Mouse (Mus musculus) midbrain, embryonic 11.5 days (tissue): ENCODE data around the gene Faf1. TPM values are rescaled to one million over a fixed set of nuclear protein-coding genes. Genes with fewer than 3 reads are reported as not detected.
A peak's percentile ranks its signal among the peaks of the same experiment; 100 is the strongest.

Experiments used
- ATAC-seq: fragments of 200-750 bp; cut with Nextera tagmentation; 2 replicates; pipeline ENCODE4 v1.8.0; 2017; ENCODE audit warnings: moderate TSS enrichment, moderate library complexity; ENCODE audit not compliant: low FRiP score
- DNase-seq: peaks from one replicate; pipeline ENCODE4 v3.0.0; 2015; ENCODE audit warnings: low spot score; ENCODE audit errors: missing footprints
- H3K27ac ChIP-seq: fragments of 300-500 bp; sonication (generic); 2 replicates; pipeline ENCODE4 v1.5.1; 2014; ENCODE audit warnings: low read depth, low read length
- H3K27me3 ChIP-seq: fragments of 300-500 bp; sonication (generic); 2 replicates; pipeline ENCODE4 v1.6.1; 2014; ENCODE audit warnings: mild to moderate bottlenecking, low read length, moderate library complexity, mixed read lengths; ENCODE audit not compliant: control insufficient read depth, insufficient read depth
- H3K36me3 ChIP-seq: fragments of 300-500 bp; sonication (generic); 2 replicates; pipeline ENCODE4 v1.6.1; 2014; ENCODE audit warnings: mild to moderate bottlenecking, low read length, moderate library complexity, mixed read lengths; ENCODE audit not compliant: control insufficient read depth, insufficient read depth
- H3K4me1 ChIP-seq: fragments of 300-500 bp; sonication (generic); 2 replicates; pipeline ENCODE4 v1.6.1; 2014; ENCODE audit warnings: low read length; ENCODE audit not compliant: control insufficient read depth, insufficient read depth
- H3K4me2 ChIP-seq: fragments of 300-500 bp; sonication (generic); 2 replicates; pipeline ENCODE4 v1.6.1; 2014; ENCODE audit warnings: mild to moderate bottlenecking, moderate library complexity
- H3K4me3 ChIP-seq: fragments of 300-500 bp; sonication (generic); 2 replicates; pipeline ENCODE4 v1.5.1; 2014; ENCODE audit warnings: low read depth, low read length
- H3K9ac ChIP-seq: fragments of 300-500 bp; sonication (generic); 2 replicates; pipeline ENCODE4 v1.6.1; 2014; ENCODE audit warnings: low read length
- H3K9me3 ChIP-seq: fragments of 300-500 bp; sonication (generic); 2 replicates; pipeline ENCODE4 v1.6.1; 2016; ENCODE audit warnings: low read length; ENCODE audit not compliant: control insufficient read depth
- WGBS: fragments of 180-500 bp; shearing (Covaris S2); extraction: QIAGEN DNeasy Blood & Tissue Kit; methylation state at CpG from one replicate; pipeline ENCODE4 v1.1.7; 2014; 5-methylcytosine and 5-hydroxymethylcytosine counted together
- polyA plus RNA-seq: library from polyadenylated mRNA; unstranded; fragments of >200 nt; fragmentation: Nextera tagmentation; extraction: Ambion mirVana; gene quantifications from 2 replicates; pipeline ENCODE4 v1.2.1, GENCODE M21; 2014

Gene Faf1
- polyA plus RNA-seq, 1 experiment from 2014 or later, result 42.4 TPM

GRCm38 (mm10) chr4:109858571-109859392 lies 182.4 kb downstream of the Faf1 start:
- Histone ChIP-seq H3K9ac (no peak overlapping the region), H3K27ac (peak overlapping the region; percentile 52; the same call in 1 of the 2 replicates), H3K4me1 (peaks cover 22% of the 10 kb centered on the region), H3K9me3 (no peaks in the 10 kb centered on the region), H3K4me2 (peak overlapping the region; percentile 14; the same call in 1 of the 2 replicates), H3K36me3 (no peaks in the 10 kb centered on the region), H3K4me3 (no peak overlapping the region), H3K27me3 (peaks cover 6% of the 10 kb centered on the region; the same call in 1 of the 2 replicates)
- ATAC-seq, result peak; percentile 84
- 7% methylated on average over 8 of the region's 8 CpGs for WGBS
- DNase-seq, result peak; percentile 94

DNA sequence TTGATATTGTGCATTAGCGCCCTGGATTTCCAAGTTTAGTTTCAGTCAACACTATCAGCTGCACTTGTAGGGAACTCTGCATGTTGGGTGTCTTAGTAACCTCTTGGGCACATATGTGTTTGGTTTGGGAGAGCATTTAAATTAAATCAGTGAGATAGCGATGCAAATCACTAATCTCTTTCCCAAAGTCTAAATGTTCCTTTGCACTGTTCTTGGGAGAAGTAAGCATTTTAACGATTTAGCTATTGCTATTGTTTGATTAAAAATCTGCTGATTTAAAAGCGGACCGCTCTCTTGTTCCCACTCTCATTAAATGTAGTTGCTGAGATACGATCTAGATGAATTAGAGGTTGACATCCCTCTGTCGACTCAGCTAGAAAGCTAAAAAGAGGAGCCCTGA lies 183.0 kb downstream of the Faf1 start:
- no peaks in the 10 kb centered on the region for H3K9me3 ChIP-seq
- peak overlapping the region; percentile 14; the same call in 1 of the 2 replicates for H3K4me2 ChIP-seq
- no peak overlapping the region for H3K27ac ChIP-seq
- H3K4me3 ChIP-seq, result no peak overlapping the region
- H3K9ac ChIP-seq, result no peak overlapping the region
- no peaks in the 10 kb centered on the region for H3K36me3 ChIP-seq
- DNase-seq (peak; percentile 91), ATAC-seq (peak; percentile 63)
- H3K4me1 ChIP-seq, result peaks cover 22% of the 10 kb centered on the region
- peaks cover 6% of the 10 kb centered on the region; the same call in 1 of the 2 replicates for H3K27me3 ChIP-seq
- 25% methylated on average over 7 of the region's 7 CpGs for WGBS

DNA sequence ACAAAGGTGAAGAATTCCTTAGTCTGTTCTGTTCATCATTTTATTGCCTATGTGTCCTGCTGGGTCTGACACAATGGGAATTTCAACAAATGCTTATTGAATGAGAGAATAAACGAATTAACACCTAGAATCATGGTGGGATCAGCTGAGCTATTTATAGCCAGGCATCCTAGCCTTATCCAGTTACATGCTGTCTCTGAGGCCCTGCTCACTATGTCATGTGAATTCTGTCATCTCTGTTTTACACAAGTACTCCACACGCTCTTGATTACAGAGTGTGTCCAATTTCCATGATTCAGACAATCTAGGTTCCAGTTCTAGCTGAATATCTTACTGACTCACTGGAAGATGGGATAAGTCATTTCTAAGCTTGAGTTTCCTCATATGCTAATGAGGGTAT lies 183.9 kb downstream of the Faf1 start:
- 25% methylated on average over 2 of the region's 2 CpGs for WGBS
- Histone ChIP-seq H3K9me3 (no peaks in the 10 kb centered on the region), H3K4me1 (peaks cover 22% of the 10 kb centered on the region), H3K27me3 (peaks cover 6% of the 10 kb centered on the region; the same call in 1 of the 2 replicates), H3K36me3 (no peaks in the 10 kb centered on the region), H3K4me3 (no peak overlapping the region), H3K4me2 (no peak overlapping the region), H3K9ac (no peak overlapping the region), H3K27ac (no peak overlapping the region; the same call in 1 of the 2 replicates)
- no peak for DNase-seq
- ATAC-seq, result no peak

DNA sequence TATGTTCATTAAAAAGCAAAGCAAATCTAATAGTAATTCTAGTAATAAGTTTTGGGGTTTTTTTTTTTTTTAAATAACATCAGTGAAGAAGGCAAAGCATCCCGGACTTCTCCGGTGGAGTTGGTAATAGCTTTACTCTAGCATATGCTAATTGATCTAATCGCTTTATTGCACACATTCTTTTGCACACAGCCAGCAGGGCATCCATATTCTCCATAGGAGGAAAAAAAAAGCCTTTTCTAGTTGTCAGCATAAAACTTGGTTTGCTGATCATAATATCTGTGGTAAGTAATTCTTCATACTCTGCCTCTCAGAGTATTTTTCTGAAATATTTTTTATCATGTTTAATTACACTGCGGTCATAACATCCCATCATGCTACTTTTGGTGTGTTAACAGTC lies 185.9 kb downstream of the Faf1 start:
- no peak for DNase-seq
- H3K4me3 ChIP-seq, result no peak overlapping the region
- peaks cover 6% of the 10 kb centered on the region; the same call in 1 of the 2 replicates for H3K27me3 ChIP-seq
- no peaks in the 10 kb centered on the region for H3K9me3 ChIP-seq
- H3K4me2 ChIP-seq, result no peak overlapping the region
- no peak overlapping the region for H3K9ac ChIP-seq
- no peak for ATAC-seq
- peaks cover 22% of the 10 kb centered on the region for H3K4me1 ChIP-seq
- no peak overlapping the region for H3K27ac ChIP-seq
- H3K36me3 ChIP-seq, result no peaks in the 10 kb centered on the region
- WGBS, result 66% methylated on average over 4 of the region's 4 CpGs

- no peak overlapping the region for H3K4me2 ChIP-seq
- no peak for DNase-seq
- peaks cover 22% of the 10 kb centered on the region for H3K4me1 ChIP-seq
- peaks cover 6% of the 10 kb centered on the region; the same call in 1 of the 2 replicates for H3K27me3 ChIP-seq
- no peak overlapping the region for H3K27ac ChIP-seq
- no peak for ATAC-seq
- no peaks in the 10 kb centered on the region for H3K9me3 ChIP-seq
- no peak overlapping the region for H3K4me3 ChIP-seq
- H3K9ac ChIP-seq, result no peak overlapping the region
- no peaks in the 10 kb centered on the region for H3K36me3 ChIP-seq
- WGBS, result 20% methylated on average over 3 of the region's 3 CpGs
Observed at GRCm38 (mm10) chr4:109863021-109863420, 186.6 kb downstream of the Faf1 start.

- no peaks in the 10 kb centered on the region for H3K9me3 ChIP-seq
- DNase-seq (no peak), ATAC-seq (no peak)
- no peaks in the 10 kb centered on the region for H3K27me3 ChIP-seq
- no peak overlapping the region for H3K4me2 ChIP-seq
- peaks cover 2% of the 10 kb centered on the region; the same call in 1 of the 2 replicates for H3K4me1 ChIP-seq
- H3K4me3 ChIP-seq, result no peak overlapping the region
- no peak overlapping the region for H3K9ac ChIP-seq
- no peaks in the 10 kb centered on the region for H3K36me3 ChIP-seq
- 55% methylated on average over 3 of the region's 3 CpGs for WGBS
- no peak overlapping the region for H3K27ac ChIP-seq
Observed at GRCm38 (mm10) chr4:109868897-109869484, 192.6 kb downstream of the Faf1 start.

GRCm38 (mm10) chr4:109884333-109884732 lies 207.9 kb downstream of the Faf1 start:
- no peak overlapping the region for H3K9ac ChIP-seq
- no peak overlapping the region for H3K4me3 ChIP-seq
- H3K4me1 ChIP-seq, result peaks cover 10% of the 10 kb centered on the region; the same call in 1 of the 2 replicates
- H3K27ac ChIP-seq, result no peak overlapping the region
- 13% methylated on average over 4 of the region's 4 CpGs for WGBS
- H3K9me3 ChIP-seq, result no peaks in the 10 kb centered on the region
- no peak overlapping the region for H3K4me2 ChIP-seq
- H3K36me3 ChIP-seq, result no peaks in the 10 kb centered on the region
- DNase-seq (peak; percentile 86), ATAC-seq (no peak)
- no peaks in the 10 kb centered on the region for H3K27me3 ChIP-seq

DNA sequence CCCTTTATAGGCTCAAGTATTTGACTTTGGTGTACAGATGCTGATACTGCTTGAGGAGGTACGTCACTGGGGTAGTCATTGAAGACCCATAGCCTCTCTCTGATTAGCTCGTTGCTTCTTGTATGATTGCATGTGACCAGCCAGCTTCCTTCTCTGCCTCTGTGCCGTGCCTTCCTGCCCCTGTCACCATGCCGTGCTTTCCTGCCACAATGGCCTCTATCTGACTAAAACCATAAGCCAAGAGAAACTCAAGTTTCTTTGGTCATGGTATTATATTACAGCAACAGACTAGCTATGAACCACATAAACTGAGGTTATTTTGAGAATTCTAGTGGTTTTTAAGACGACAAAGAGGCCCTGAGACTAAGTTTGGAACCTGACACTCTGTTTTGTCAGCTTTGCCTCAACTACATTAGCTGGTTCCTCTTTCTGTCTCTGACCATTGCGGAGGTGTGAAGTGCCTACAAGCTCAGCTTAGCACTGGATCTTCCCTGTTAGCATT lies 211.5 kb downstream of the Faf1 start:
- no peak for DNase-seq
- H3K27me3 ChIP-seq, result no peaks in the 10 kb centered on the region
- no peak overlapping the region for H3K4me3 ChIP-seq
- no peak for ATAC-seq
- H3K27ac ChIP-seq, result no peak overlapping the region
- H3K9me3 ChIP-seq, result no peaks in the 10 kb centered on the region
- no peak overlapping the region for H3K4me2 ChIP-seq
- no peak overlapping the region for H3K9ac ChIP-seq
- no peaks in the 10 kb centered on the region for H3K36me3 ChIP-seq
- peaks cover 8% of the 10 kb centered on the region; the same call in 1 of the 2 replicates for H3K4me1 ChIP-seq
- 86% methylated on average over 6 of the region's 6 CpGs for WGBS
